Mouse (Mus musculus) layer of hippocampus, adult 2 months (tissue): Measurements from ENCODE around the gene Gm49387. TPM values are rescaled to one million over a fixed set of nuclear protein-coding genes. Genes with fewer than 3 reads are reported as not detected.

Experiments
- DNase-seq, 2 experiments: peaks; one replicate each; pipeline ENCODE4 v3.0.0; 2022; ENCODE audit warnings: low spot score in 2 of 2
- H3K27ac ChIP-seq: fragments of 200-600 bp; 2 replicates; pipeline ENCODE4 v1.8.1; 2022
- H3K4me3 ChIP-seq: fragments of 200-600 bp; 2 replicates; pipeline ENCODE4 v1.8.1; 2022; ENCODE audit warnings: mild to moderate bottlenecking
- CTCF ChIP-seq: fragments of 200-600 bp; conservative IDR thresholded peaks from 2 replicates; pipeline ENCODE4 v1.8.1; 2022; ENCODE audit warnings: antibody characterized with exemption, mild to moderate bottlenecking, moderate library complexity
- total RNA-seq, 2 experiments: library from RNA; stranded (reverse); gene quantifications; 2 replicates each; pipeline ENCODE4 v1.2.3; 2021

Gene Gm49387
- total RNA-seq, 2 experiments from 2014 or later = 0.95 TPM; not detected in 1

DNA sequence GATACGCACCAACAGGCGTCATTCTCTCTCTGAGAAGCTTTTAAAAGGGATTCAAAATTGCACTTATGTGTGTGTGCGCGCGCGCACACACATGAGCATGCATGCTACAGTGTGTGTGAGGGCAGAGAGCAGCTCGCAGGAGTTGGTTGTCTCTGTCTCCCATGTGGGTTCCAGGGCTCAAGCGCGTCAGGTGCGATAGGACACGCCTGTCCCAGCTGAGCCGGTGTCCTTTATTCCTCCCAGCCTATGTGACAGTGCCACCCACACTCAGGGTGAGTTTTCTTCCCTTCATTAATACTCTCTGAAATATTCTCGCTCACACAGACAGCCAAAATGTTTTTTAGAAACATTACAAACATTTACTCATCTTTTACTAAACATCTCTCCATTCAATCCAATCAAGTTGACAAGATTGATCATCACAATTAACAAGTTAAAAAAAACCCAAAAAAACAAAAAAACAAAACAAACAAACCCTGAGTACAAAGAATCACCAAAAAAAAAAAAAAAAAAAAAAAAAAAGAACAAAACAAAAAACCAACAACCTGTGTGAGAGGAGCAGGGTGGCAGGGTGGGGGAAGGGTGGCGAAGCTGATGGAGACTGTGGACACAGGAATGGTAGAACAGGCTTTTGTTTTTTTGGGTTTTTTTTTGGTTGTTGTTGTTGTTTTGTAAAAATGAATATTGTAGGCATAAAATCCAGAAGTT lies 38.6 kb downstream of the Gm49387 start:
- TF ChIP-seq CTCF = no peak
- Histone ChIP-seq H3K27ac (no peak overlapping the region), H3K4me3 (no peak overlapping the region)
- DNase-seq = no peak

DNA sequence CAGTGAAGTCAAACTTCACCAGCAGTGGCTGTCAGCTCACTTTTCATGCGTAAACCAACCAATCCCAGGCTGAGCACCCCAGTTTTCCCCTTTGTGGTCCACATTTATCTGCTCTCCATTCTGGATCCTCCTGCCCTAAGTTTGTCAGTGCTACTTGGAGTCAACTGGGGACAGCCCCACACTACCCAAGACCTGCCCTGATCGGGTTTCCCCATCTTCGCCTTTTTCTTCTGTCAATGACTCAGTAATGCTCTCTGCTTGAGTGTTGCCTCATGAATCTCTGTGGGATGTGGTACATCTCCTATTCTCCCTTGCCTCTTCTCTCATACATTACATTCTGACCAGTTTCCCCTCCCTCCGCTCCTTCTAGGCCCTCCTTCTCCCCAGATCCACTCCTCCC lies 43.2 kb downstream of the Gm49387 start:
- Histone ChIP-seq H3K27ac (no peak overlapping the region), H3K4me3 (no peak overlapping the region)
- no peak for DNase-seq
- no peak for TF ChIP-seq CTCF

DNA sequence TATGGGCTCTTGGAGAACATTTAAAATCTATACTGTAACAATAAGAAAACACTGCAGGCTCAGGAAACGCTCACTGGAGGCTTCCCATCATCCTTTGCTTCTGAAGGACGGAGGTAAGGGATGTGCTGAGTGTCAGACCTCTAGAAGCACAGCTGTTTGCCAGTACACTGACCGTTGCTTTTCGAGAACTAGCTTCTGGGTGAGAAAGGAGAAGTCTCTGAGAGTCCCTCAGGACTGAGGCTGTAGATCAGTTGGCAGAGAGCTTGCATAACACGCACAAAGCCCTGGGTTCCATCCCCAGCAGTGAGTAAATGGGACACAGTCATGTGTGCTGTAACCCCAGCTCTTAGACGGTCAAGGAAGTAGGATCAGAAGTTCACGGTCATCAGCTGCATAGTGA lies 44.3 kb downstream of the Gm49387 start:
- DNase-seq = no peak
- Histone ChIP-seq H3K4me3 (no peak overlapping the region), H3K27ac (no peak overlapping the region)
- TF ChIP-seq CTCF = no peak

DNA sequence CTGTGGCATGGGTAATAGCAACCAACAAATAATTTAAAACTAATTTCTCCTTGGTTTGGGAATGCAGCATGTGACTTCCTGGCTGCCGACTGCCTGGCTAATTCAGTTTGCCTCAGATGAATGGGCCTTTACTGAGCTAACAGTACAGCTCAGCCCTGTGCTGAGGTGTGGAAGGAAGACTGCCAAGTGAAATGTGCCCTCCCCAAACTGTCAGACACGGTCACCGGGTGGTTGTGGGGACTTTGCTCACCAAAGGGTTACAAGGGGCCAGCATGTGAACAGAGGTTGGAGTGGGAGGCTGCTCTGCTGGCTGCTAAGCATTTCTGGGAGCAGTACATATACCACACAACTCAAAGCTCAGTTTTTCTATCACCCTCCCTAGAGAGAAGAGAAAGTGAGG lies 46.0 kb downstream of the Gm49387 start:
- no peak for TF ChIP-seq CTCF
- H3K27ac ChIP-seq = no peak overlapping the region
- DNase-seq = no peak
- H3K4me3 ChIP-seq = no peak overlapping the region

DNA sequence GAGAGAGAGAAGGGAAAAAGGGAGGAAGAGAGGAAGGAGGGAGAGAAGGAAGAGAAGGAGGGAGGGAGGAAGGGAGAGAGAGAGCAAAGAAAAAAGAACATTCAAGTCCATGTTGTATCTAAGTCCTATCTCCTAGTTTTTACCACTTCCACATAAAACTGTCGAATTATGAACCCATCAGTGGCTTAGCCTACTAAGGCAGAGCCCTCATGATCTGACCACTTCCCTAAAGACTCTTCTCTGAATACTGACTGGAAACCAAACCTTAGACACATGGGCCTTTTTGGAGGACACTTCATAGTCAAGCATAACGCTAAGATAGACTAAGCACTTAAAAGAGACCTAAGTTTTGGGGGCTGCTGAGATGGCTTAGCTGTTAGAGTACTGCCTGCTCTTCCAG lies 47.6 kb downstream of the Gm49387 start:
- Histone ChIP-seq H3K27ac (no peak overlapping the region), H3K4me3 (no peak overlapping the region)
- no peak for TF ChIP-seq CTCF
- no peak for DNase-seq

DNA sequence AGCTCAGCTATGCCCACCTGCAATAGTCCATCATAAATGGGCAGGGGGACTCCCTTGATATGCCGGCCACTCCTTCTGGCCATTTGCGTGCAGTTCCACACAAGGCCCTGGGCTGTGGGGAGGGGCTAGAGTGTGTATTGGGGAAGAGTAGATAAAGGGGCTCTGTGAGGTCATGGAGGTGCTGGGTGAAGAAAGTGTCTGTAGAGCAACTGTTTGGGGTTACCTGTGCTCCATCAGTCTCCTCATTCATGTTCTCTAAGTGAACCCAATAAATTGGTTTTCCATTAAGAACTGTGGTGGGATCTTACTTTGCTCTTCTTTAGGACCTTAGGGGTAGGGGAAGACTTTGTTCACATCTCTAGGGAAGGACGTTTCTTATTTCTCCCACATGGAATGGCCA lies 49.4 kb downstream of the Gm49387 start, which contains the start of gene Colq:
Gene Colq (minus strand): TSS at position 101 of the 400 bp plus-strand sequence.
- DNase-seq = no peak
- no peak for TF ChIP-seq CTCF
- H3K27ac ChIP-seq = no peak within 1 kb of the TSS
- no peak within 1 kb of the TSS for H3K4me3 ChIP-seq

DNA sequence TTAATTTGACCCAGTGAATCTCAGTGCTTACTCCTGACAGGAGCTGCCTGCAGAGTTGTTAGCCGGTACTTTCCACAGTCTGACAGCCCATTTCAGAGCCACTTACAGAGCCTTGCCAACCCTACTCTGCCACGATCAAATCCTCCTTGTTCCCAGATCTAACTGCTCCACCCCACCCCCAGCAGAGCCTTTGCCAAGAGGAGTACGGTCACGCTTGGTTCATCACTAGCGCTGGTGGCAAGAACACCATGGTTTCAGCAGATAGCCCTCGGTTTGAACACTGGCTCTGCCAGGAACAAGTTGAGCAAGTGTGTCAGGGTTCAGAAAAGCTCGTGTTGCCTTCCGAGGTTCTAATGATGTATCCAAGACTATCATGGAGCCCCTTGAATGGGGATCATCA lies 54.2 kb downstream of the Gm49387 start:
- DNase-seq = no peak
- no peak overlapping the region for H3K4me3 ChIP-seq
- H3K27ac ChIP-seq = no peak overlapping the region
- TF ChIP-seq CTCF = no peak

DNA sequence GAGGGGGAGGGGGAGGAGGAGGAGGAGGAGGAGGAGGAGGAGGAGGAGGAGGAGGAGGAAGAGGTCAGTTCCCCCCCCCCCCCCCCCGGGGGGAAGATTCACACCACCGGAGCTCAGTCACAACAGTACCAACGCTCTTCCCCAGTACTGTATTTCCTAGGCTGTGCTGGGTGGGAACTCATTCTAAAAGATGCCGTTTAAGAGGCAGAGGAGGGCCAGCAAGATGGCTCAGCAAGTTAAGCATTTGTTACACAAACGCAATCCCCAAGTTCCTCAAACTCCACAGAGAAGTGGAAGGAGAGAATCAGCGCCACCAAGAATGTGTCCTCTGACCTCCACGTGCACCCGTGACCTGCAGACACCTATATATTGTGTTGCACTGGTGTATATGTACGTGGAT lies 57.6 kb downstream of the Gm49387 start:
- Histone ChIP-seq H3K27ac (no peak overlapping the region), H3K4me3 (no peak overlapping the region)
- TF ChIP-seq CTCF = no peak
- no peak for DNase-seq

DNA sequence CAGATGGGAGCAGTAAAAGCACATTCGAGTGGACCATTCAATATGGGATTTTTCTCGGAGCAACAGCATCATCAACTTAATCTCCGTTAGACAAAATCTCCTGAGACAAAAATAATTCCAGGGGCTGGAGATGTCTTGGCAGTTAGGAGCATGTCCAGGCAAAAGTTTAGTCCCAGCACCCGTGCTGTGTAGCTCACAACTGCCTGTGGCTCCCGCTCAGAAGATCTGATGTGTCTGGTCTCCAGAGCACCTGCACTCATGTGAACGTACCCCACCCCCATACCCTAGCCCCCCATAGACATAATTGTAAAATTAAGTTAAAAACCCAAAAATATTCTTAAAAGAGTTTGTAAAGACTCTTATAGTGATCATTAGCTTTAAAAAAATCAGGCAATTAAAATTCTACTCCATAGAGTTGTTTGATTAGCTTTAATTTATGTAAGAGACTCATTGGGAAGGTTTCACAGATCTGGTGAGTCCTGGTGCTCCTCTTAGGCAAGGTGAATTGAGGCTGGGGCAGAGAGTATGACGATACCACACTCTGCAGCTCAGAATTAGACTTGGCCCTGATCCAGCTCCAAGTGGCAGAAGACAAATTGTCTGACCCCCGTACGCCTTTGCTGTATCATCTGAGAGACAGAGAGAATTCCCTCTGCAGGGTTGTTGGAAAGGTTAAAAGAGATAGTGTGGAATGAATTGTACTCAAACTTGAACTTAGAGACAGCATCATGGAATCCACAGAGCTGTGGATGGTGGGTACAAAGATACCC lies 62.5 kb downstream of the Gm49387 start:
- no peak for DNase-seq
- TF ChIP-seq CTCF = no peak
- H3K27ac ChIP-seq = no peak overlapping the region

DNA sequence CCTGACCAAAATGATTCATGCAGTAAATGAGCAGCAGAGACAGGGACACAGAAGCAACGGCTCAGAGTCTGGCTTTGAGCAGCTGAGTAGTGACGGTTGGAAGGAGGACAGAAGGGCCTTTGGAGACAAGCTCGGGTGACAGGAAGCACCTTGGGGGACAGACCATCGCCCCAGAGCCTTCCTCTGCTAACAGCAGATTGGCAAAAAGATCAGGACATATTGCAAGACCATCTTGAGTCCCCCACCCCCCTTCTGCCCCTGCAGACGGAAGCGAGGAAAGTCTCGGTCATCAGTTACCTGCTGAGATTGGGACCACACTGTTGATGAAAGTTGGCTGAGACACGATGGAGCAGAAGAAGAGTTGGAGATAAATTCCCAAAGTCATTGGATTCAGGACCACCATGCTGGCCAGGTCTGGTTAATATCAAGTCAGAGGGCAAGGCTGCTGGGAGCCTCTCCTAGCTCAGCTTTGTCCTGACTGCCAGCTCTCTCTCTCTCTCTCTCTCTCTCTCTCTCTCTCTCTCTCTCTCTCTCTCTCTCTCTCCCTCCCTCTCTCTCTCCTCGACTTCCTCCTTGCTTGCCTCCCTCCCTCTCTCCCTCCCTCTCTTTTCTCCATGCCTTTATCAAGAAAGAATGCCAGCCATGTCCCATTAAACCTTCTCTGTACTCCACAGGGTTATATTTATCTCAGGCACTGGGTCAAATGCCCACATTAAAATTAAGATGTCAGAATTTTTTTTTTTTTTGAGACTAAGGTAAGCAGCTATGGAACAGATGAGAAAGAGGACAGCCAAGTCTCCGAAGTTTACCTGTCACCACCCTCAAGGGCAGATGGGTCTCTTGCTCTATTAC lies 63.6 kb downstream of the Gm49387 start:
- H3K27ac ChIP-seq = no peak overlapping the region
- no peak overlapping the region for H3K4me3 ChIP-seq
- no peak for DNase-seq
- no peak for TF ChIP-seq CTCF

More for the DNA sequence above, 62.5 kb downstream of the Gm49387 start:
- H3K4me3 ChIP-seq = no peak overlapping the region

DNA sequence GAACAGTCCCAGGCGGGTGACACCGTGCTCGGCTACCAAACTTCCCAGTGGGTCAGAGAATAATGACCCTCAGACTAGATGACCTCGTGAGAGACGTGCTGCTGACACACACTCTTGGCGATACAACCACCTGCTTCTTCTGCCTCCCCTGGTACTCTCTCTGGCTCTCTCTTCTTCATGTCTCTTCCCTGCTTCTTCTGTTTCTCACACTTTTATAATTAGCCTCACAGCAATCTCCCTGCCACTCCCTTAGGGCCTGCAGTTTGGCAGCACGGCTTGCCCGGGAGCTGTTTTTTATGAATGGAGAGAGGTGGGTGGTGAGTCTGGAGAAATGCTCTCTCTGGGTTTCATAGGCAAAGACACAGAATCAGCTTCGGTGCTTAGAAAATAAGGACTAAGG lies 64.8 kb downstream of the Gm49387 start:
- no peak for TF ChIP-seq CTCF
- Histone ChIP-seq H3K27ac (no peak overlapping the region), H3K4me3 (no peak overlapping the region)
- no peak for DNase-seq

DNA sequence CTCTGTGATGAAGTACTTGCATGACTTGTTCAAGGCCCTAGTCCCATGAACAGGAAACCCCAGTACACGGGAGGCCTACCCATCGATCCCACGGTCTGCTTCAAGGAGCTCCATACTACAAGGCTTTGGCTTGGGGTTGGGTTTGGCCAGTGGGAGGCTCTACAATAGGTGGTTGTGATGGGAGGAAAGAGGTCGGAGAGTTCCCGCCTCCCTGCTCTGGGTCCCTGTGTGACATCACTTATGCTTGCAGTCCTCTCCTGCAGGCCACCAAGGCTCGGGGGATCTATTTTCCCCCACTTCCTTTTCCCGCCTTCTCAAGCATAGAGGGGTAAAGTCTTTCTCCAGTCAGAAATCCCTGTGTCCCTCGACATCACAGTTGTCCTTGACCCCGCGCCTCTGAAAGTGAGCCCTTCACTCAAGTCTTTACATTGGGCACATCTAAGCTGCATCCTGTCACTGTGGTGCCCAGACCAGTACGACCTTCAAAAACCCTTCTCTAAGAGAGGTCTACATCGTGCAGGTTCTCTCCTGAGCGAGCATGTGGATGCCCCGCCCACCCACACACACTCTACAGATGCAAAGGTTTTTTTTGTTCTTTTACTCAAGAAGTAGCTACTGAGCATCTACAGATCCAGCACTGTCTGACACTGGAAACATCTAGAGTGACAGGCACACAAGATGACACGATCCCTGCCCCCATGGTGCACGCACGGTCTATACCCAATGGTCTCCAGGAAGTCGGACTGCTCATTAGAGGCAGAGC lies 65.6 kb downstream of the Gm49387 start:
- no peak overlapping the region for H3K27ac ChIP-seq
- no peak for DNase-seq
- TF ChIP-seq CTCF = no peak
- H3K4me3 ChIP-seq = no peak overlapping the region
